Mouse (Mus musculus) liver, embryonic 15.5 days (tissue): ENCODE data around the gene Arhgdib. TPM values are rescaled to one million over a fixed set of nuclear protein-coding genes. Genes with fewer than 3 reads are reported as not detected.
A peak's percentile ranks its signal among the peaks of the same experiment; 100 is the strongest.

Experiments
- ATAC-seq: fragments of 200-750 bp; cut with Nextera tagmentation; 2 replicates; pipeline ENCODE4 v1.8.0; 2017; ENCODE audit warnings: moderate number of reproducible peaks, mild to moderate bottlenecking, moderate library complexity; ENCODE audit not compliant: insufficient read depth
- H3K27ac ChIP-seq: fragments of 300-500 bp; sonication (generic); replicated peaks from 2 replicates; pipeline ENCODE4 v1.5.1; 2015; ENCODE audit warnings: mild to moderate bottlenecking, inconsistent platforms
- H3K27me3 ChIP-seq: fragments of 300-500 bp; sonication (generic); 2 replicates; pipeline ENCODE4 v1.6.1; 2015; ENCODE audit warnings: mild to moderate bottlenecking, inconsistent platforms
- H3K36me3 ChIP-seq: fragments of 300-500 bp; sonication (generic); replicated peaks from 2 replicates; pipeline ENCODE4 v1.6.1; 2015; ENCODE audit warnings: moderate library complexity, mild to moderate bottlenecking, inconsistent platforms
- H3K4me1 ChIP-seq: fragments of 300-500 bp; sonication (generic); replicated peaks from 2 replicates; pipeline ENCODE4 v1.6.1; 2015; ENCODE audit warnings: inconsistent platforms
- H3K4me2 ChIP-seq: fragments of 300-500 bp; sonication (generic); 2 replicates; pipeline ENCODE4 v1.6.1; 2015; ENCODE audit warnings: moderate library complexity, mild to moderate bottlenecking, inconsistent platforms
- H3K4me3 ChIP-seq: fragments of 300-500 bp; sonication (generic); replicated peaks from 2 replicates; pipeline ENCODE4 v1.5.1; 2015; ENCODE audit warnings: mild to moderate bottlenecking, inconsistent platforms
- H3K9ac ChIP-seq: fragments of 300-500 bp; sonication (generic); 2 replicates; pipeline ENCODE4 v1.6.1; 2015; ENCODE audit warnings: moderate library complexity, mild to moderate bottlenecking, inconsistent platforms
- H3K9me3 ChIP-seq: fragments of 300-500 bp; sonication (generic); replicated peaks from 2 replicates; pipeline ENCODE4 v1.6.1; 2016; ENCODE audit warnings: inconsistent platforms
- WGBS: fragments of 180-500 bp; shearing (Covaris S2); methylation state at CpG from one replicate; pipeline ENCODE4 v1.1.7; 2015; ENCODE audit warnings: mixed read lengths; ENCODE audit not compliant: insufficient replicate concordance; 5-methylcytosine and 5-hydroxymethylcytosine counted together
- polyA plus RNA-seq: library from polyadenylated mRNA; unstranded; fragments of >200 nt; fragmentation: Nextera tagmentation; extraction: Ambion mirVana; gene quantifications from 2 replicates; pipeline ENCODE4 v1.2.1, GENCODE M21; 2015

Gene Arhgdib
- polyA plus RNA-seq, 1 experiment from 2014 or later = 172 TPM

GRCm38 (mm10) chr6:136950171-136950570 is 8.5 kb upstream of the Arhgdib start:
- ATAC-seq = no peak
- H3K9ac ChIP-seq = no peak overlapping the region
- no peaks in the 10 kb centered on the region for H3K4me1 ChIP-seq
- H3K27ac ChIP-seq = no peak overlapping the region
- no peaks in the 10 kb centered on the region for H3K27me3 ChIP-seq
- no peaks in the 10 kb centered on the region for H3K36me3 ChIP-seq
- 70% methylated on average over 2 of the region's 2 CpGs for WGBS
- no peak overlapping the region for H3K4me3 ChIP-seq
- H3K9me3 ChIP-seq = no peaks in the 10 kb centered on the region
- no peak overlapping the region for H3K4me2 ChIP-seq

- Histone ChIP-seq H3K9ac (no peak overlapping the region), H3K27ac (no peak overlapping the region), H3K4me2 (no peak overlapping the region), H3K36me3 (no peaks in the 10 kb centered on the region), H3K4me1 (peaks cover 10% of the 10 kb centered on the region), H3K9me3 (no peaks in the 10 kb centered on the region), H3K27me3 (no peaks in the 10 kb centered on the region), H3K4me3 (no peak overlapping the region)
- 61% methylated on average over 4 of the region's 4 CpGs for WGBS
- ATAC-seq = no peak
Observed at GRCm38 (mm10) chr6:136947716-136948115, 6.0 kb upstream of the Arhgdib start.

- H3K27me3 ChIP-seq = no peaks in the 10 kb centered on the region
- no peak for ATAC-seq
- H3K36me3 ChIP-seq = no peaks in the 10 kb centered on the region
- H3K9ac ChIP-seq = no peak overlapping the region
- H3K27ac ChIP-seq = no peak overlapping the region
- peaks cover 16% of the 10 kb centered on the region for H3K4me1 ChIP-seq
- H3K9me3 ChIP-seq = no peaks in the 10 kb centered on the region
- H3K4me2 ChIP-seq = no peak overlapping the region
- no peak overlapping the region for H3K4me3 ChIP-seq
- 45% methylated on average over 9 of the region's 9 CpGs for WGBS
Observed at GRCm38 (mm10) chr6:136946943-136947342, 5.2 kb upstream of the Arhgdib start.

- Histone ChIP-seq H3K4me2 (no peak overlapping the region), H3K4me1 (peaks cover 18% of the 10 kb centered on the region), H3K36me3 (no peaks in the 10 kb centered on the region), H3K27ac (no peak overlapping the region), H3K27me3 (no peaks in the 10 kb centered on the region), H3K9ac (no peak overlapping the region), H3K4me3 (no peak overlapping the region), H3K9me3 (no peaks in the 10 kb centered on the region)
- 37% methylated on average over 5 of the region's 5 CpGs for WGBS
- no peak for ATAC-seq
Observed at GRCm38 (mm10) chr6:136946241-136946640, 4.5 kb upstream of the Arhgdib start.

GRCm38 (mm10) chr6:136944511-136944910 is 2.8 kb upstream of the Arhgdib start:
- WGBS = 22% methylated on average over 8 of the region's 8 CpGs
- no peaks in the 10 kb centered on the region for H3K27me3 ChIP-seq
- H3K27ac ChIP-seq = no peak overlapping the region
- no peak overlapping the region for H3K4me3 ChIP-seq
- no peak for ATAC-seq
- H3K4me1 ChIP-seq = peaks cover 35% of the 10 kb centered on the region
- no peaks in the 10 kb centered on the region for H3K9me3 ChIP-seq
- no peaks in the 10 kb centered on the region for H3K36me3 ChIP-seq
- H3K4me2 ChIP-seq = no peak overlapping the region
- no peak overlapping the region for H3K9ac ChIP-seq

GRCm38 (mm10) chr6:136943392-136943791 is 1.7 kb upstream of the Arhgdib start:
- Histone ChIP-seq H3K27me3 (no peaks in the 10 kb centered on the region), H3K27ac (0 out of 2 replicates have a peak overlapping the region, but pooled peaks have one; percentile 6), H3K4me3 (no peak overlapping the region), H3K36me3 (no peaks in the 10 kb centered on the region), H3K9ac (no peak overlapping the region), H3K4me1 (peaks cover 38% of the 10 kb centered on the region), H3K9me3 (no peaks in the 10 kb centered on the region), H3K4me2 (no peak overlapping the region)
- peak; percentile 28; the same call in 1 of the 2 replicates for ATAC-seq

GRCm38 (mm10) chr6:136942280-136942679 is 581 bp upstream of the Arhgdib start:
- no peak for ATAC-seq
- Histone ChIP-seq H3K9me3 (no peaks in the 10 kb centered on the region), H3K9ac (no peak overlapping the region), H3K27me3 (no peaks in the 10 kb centered on the region), H3K4me3 (no peak overlapping the region), H3K4me1 (peaks cover 38% of the 10 kb centered on the region), H3K36me3 (no peaks in the 10 kb centered on the region), H3K4me2 (no peak overlapping the region), H3K27ac (no peak overlapping the region)
- 64% methylated on average over 9 of the region's 9 CpGs for WGBS

- no peaks in the 10 kb centered on the region for H3K27me3 ChIP-seq
- WGBS = 23% methylated on average over 11 of the region's 11 CpGs
- H3K9ac ChIP-seq = peak overlapping the region; percentile 15; the same call in 1 of the 2 replicates
- H3K4me2 ChIP-seq = peak overlapping the region; percentile 33
- peak overlapping the region; percentile 43 for H3K4me3 ChIP-seq
- H3K9me3 ChIP-seq = no peaks in the 10 kb centered on the region
- no peak for ATAC-seq
- peaks cover 38% of the 10 kb centered on the region for H3K4me1 ChIP-seq
- no peaks in the 10 kb centered on the region for H3K36me3 ChIP-seq
- H3K27ac ChIP-seq = peak overlapping the region; percentile 80
Observed at GRCm38 (mm10) chr6:136940188-136940960, 1.3 kb downstream of the Arhgdib start.

GRCm38 (mm10) chr6:136939326-136940187 is 2.1 kb downstream of the Arhgdib start:
- Histone ChIP-seq H3K4me1 (peaks cover 38% of the 10 kb centered on the region), H3K27me3 (no peaks in the 10 kb centered on the region), H3K9me3 (no peaks in the 10 kb centered on the region), H3K27ac (peak overlapping the region; percentile 80), H3K36me3 (no peaks in the 10 kb centered on the region), H3K4me3 (peak overlapping the region; percentile 43), H3K9ac (0 out of 2 replicates have a peak overlapping the region, but pooled peaks have one; percentile 15), H3K4me2 (peak overlapping the region; percentile 33)
- ATAC-seq = peak; percentile 23; the same call in 1 of the 2 replicates
- WGBS = 12% methylated on average over 14 of the region's 14 CpGs

- peaks cover 37% of the 10 kb centered on the region for H3K4me1 ChIP-seq
- H3K9ac ChIP-seq = no peak overlapping the region
- H3K4me2 ChIP-seq = peak overlapping the region; percentile 58
- H3K27ac ChIP-seq = peak overlapping the region; percentile 61
- no peaks in the 10 kb centered on the region for H3K36me3 ChIP-seq
- no peaks in the 10 kb centered on the region for H3K27me3 ChIP-seq
- ATAC-seq = no peak; the same call in 1 of the 2 replicates
- 30% methylated on average over 18 of the region's 18 CpGs for WGBS
- no peaks in the 10 kb centered on the region for H3K9me3 ChIP-seq
- H3K4me3 ChIP-seq = peak overlapping the region; percentile 38
Observed at GRCm38 (mm10) chr6:136938331-136939126, 3.2 kb downstream of the Arhgdib start.
